Mouse (Mus musculus) ES-E14 (cell line): Measurements from ENCODE around the gene Lrrc1.

Experiments used
- CHD2 ChIP-seq: IDR thresholded peaks from 2 replicates; pipeline ENCODE4 v1.6.1; 2014; ENCODE audit warnings: mild to moderate bottlenecking, low read depth, low read length, inconsistent platforms
- ZC3H11A ChIP-seq: IDR thresholded peaks from 2 replicates; pipeline ENCODE4 v1.6.1; 2012; ENCODE audit warnings: low read depth, mild to moderate bottlenecking, inconsistent platforms, low read length, borderline replicate concordance
- ZNF384 ChIP-seq: IDR thresholded peaks from 2 replicates; pipeline ENCODE4 v1.6.1; 2012; ENCODE audit warnings: low read depth, low read length, inconsistent platforms

DNA sequence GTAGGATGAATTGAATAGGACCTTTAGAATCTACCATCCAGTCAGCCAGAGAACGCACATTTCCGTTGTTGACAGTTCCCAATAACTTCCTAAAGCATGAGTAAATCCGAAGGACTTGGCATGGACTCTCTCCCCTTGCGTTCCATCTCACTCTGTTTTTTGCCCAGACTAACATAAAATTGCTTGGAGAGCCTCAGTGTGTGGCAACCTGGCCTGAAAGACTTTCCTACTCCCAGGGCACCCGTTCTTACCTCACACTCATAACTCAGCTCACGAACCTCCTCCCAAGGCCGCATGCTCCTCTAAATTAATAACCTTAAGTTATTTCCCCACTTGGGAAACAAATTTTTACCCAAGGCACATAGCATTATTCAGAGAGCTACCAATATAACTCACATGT, 42.9 kb upstream of the Lrrc1 start:
- TF ChIP-seq ZC3H11A (no peak), ZNF384 (no peak), CHD2 (no peak)
